Comparison of ENCODE assay signal across 8 mouse cellular contexts in genomic region chr15:12824197-12824952, GRCm38 (mm10). TPM values are rescaled to one million over a fixed set of nuclear protein-coding genes. Genes with fewer than 3 reads are reported as not detected.
DNase-seq lines count a peak whose midpoint lies in the region; ATAC-seq lines count a peak whose summit lies in the region.

TSS of gene 6030458C11Rik (minus strand) at chr15:12824649.
TSS of gene Drosha (plus strand) at chr15:12824815.

- WGBS in hindbrain, embryonic 15.5 days = under 1% methylated on average over 67 of the region's 67 CpGs

- H3K9me3 ChIP-seq in hindbrain, embryonic 15.5 days = no peaks in the 10 kb centered on the region

- peak within 1 kb of the TSS; percentile 83 for H3K9ac ChIP-seq in hindbrain, embryonic 15.5 days

- peaks cover 40% of the 10 kb centered on the region for H3K36me3 ChIP-seq in hindbrain, embryonic 15.5 days

- peak; percentile 100 for ATAC-seq in hindbrain, embryonic 15.5 days (ENCODE audit: low FRiP score, low read depth)

- peak within 1 kb of the TSS; percentile 78 for H3K4me3 ChIP-seq in hindbrain, embryonic 15.5 days

- H3K4me1 ChIP-seq in hindbrain, embryonic 15.5 days (replicated peaks) = peaks cover 27% of the 10 kb centered on the region

- DNase-seq in T-cell, adult 2 months (ENCODE audit: low spot score) = peak; percentile 94
- peak; percentile 98 to 100 for DNase-seq in cerebellum, postnatal 36 days
- peak; percentile 98 to 99 for DNase-seq in frontal cortex, postnatal 36 days (ENCODE audit: low spot score in 2 of 2)
- DNase-seq in left cerebral cortex, adult 11 months (ENCODE audit: low spot score) = peak; percentile 95
- peak; percentile 98 to 99 for DNase-seq in lung, postnatal 4 days
- DNase-seq in retina, postnatal 7 days (ENCODE audit: low read depth, low spot score) = peak; percentile 99
- DNase-seq in urinary bladder, adult 2 months (ENCODE audit: low spot score) = peak; percentile 95

- no peaks in the 10 kb centered on the region for H3K27me3 ChIP-seq in hindbrain, embryonic 15.5 days

- peak within 1 kb of the TSS; percentile 84 for H3K27ac ChIP-seq in hindbrain, embryonic 15.5 days (replicated peaks)

- peak within 1 kb of the TSS; percentile 78 for H3K4me2 ChIP-seq in hindbrain, embryonic 15.5 days

RNA-seq across cellular contexts. Expression of gene 6030458C11Rik, which starts in this region (rescaled TPM):
- polyA plus RNA-seq in hindbrain, embryonic 15.5 days (2015; fragmentation: Nextera tagmentation; extraction: Ambion mirVana) = 32.8 and 34.4 TPM in 2 replicates
- 19.7 and 21.5 TPM in 2 replicates for polyA plus RNA-seq in urinary bladder, adult 2 months (2012; rRNA removed)

RNA-seq across cellular contexts. Expression of gene Drosha, which starts in this region (rescaled TPM):
- polyA plus RNA-seq in hindbrain, embryonic 15.5 days (2015; fragmentation: Nextera tagmentation; extraction: Ambion mirVana) = 47.2 and 51.4 TPM in 2 replicates
- polyA plus RNA-seq in urinary bladder, adult 2 months (2012; rRNA removed) = 11.1 and 20.9 TPM in 2 replicates

Comparison
In these comparisons a context has a peak if more than half of its experiments do, and no peak if none do; other contexts are left out.
1. Peak in every context shown above with its lines: DNase-seq, ATAC-seq, H3K4me3 ChIP-seq and H3K27ac ChIP-seq.